Mouse (Mus musculus): ENCODE measurements around the gene Ermard. TPM values are rescaled to one million over a fixed set of nuclear protein-coding genes. Genes with fewer than 3 reads are reported as not detected.

Gene Ermard
- polyA plus RNA-seq (2021; fragmentation: Nextera tagmentation) = 18.1 and 18.8 TPM in 2 replicates
- long read RNA-seq, experiment 1, partial matches to known transcripts = 4 of 14 reads
- long read RNA-seq, experiment 1, other reads (novel, unspliced or antisense) = 8 of 14 reads
- long read RNA-seq, experiment 2, partial matches to known transcripts = 14 of 70 reads
- long read RNA-seq, experiment 2, other reads (novel, unspliced or antisense) = 50 of 70 reads

DNA sequence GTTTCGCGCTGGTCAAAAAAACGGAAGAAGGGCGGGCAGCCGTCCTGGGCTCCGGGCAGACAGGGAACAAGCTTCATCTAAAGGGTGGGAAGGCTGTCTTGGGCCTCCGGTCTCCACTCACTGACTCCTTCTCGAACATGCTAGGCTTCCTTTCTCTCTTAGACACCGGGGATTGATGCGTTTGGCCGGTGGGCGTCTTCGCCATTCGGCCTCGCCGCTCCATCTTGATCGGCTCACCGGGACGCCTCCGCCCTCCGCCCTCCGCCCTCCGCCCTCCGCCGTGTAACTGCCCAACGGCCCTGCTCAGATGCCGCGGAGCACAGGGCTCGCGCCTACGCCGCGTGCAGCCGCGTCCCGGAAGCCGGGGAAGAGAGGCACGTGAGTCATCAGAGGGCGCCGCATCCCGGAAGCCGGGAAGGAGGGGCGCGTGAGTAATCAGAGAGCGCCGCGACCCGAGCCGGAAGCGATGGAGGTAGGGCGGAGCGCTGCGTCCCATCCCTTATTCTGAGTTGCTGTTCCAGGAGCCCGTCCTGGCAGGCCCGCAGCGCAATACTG is at the start of gene Ermard, which contains the start of the genes Tcte3 and Gm3448:
Ermard (plus strand) TSS at position 34 of the 555 bp plus-strand sequence.
Tcte3 (minus strand) TSS at position 314 of the 555 bp plus-strand sequence.
Gm3448 (minus strand) TSS at position 363 of the 555 bp plus-strand sequence.

DNA sequence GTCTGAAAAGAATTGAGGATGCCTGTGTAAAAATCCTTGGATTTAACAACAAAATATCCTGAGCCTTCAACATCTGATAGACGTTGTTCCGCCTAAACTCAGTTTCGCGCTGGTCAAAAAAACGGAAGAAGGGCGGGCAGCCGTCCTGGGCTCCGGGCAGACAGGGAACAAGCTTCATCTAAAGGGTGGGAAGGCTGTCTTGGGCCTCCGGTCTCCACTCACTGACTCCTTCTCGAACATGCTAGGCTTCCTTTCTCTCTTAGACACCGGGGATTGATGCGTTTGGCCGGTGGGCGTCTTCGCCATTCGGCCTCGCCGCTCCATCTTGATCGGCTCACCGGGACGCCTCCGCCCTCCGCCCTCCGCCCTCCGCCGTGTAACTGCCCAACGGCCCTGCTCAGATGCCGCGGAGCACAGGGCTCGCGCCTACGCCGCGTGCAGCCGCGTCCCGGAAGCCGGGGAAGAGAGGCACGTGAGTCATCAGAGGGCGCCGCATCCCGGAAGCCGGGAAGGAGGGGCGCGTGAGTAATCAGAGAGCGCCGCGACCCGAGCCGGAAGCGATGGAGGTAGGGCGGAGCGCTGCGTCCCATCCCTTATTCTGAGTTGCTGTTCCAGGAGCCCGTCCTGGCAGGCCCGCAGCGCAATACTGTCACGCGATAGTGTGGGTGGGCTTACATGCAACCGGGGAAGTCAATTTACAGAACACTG is 31.1 kb upstream of the Ermard start, which contains the start of gene Gm3435:
Gm3435 (plus strand) TSS at position 471 of the 708 bp plus-strand sequence.

Other genes with a start within 250 kb of the Ermard start
- gene Wdr27, start 98.0 kb upstream of the Ermard start, polyA plus RNA-seq (2021; fragmentation: Nextera tagmentation) = 11.3 and 13.9 TPM in 2 replicates
- 12.7 and 13.3 TPM in 2 replicates for gene 1600012H06Rik, start 98.0 kb upstream of the Ermard start, polyA plus RNA-seq (2021; fragmentation: Nextera tagmentation)
- gene Phf10, start 79.9 kb upstream of the Ermard start, polyA plus RNA-seq (2021; fragmentation: Nextera tagmentation) = 6.2 and 6.9 TPM in 2 replicates
- 3.7 and 3.9 TPM in 2 replicates for gene 9030025P20Rik, start 62.7 kb upstream of the Ermard start, polyA plus RNA-seq (2021; fragmentation: Nextera tagmentation)
- gene Gm3417, start 62.4 kb upstream of the Ermard start, polyA plus RNA-seq (2021; fragmentation: Nextera tagmentation) = 0.95 TPM in 1 of 2 replicates, not detected in the other
- gene Gm3435, start 31.0 kb upstream of the Ermard start, polyA plus RNA-seq (2021; fragmentation: Nextera tagmentation) = 5.0 and 6.8 TPM in 2 replicates
- gene Tcte3, start 280 bp downstream of the Ermard start, polyA plus RNA-seq (2021; fragmentation: Nextera tagmentation) = 0.72 and 1.5 TPM in 2 replicates
- gene Gm3448, start 329 bp downstream of the Ermard start, polyA plus RNA-seq (2021; fragmentation: Nextera tagmentation) = 0.72 and 1.6 TPM in 2 replicates